Mouse (Mus musculus) central nervous system, embryonic 14 days (tissue): ENCODE results near the gene Adat1. TPM values are rescaled to one million over a fixed set of nuclear protein-coding genes. Genes with fewer than 3 reads are reported as not detected.

Experiments used
- polyA plus RNA-seq: library from polyadenylated mRNA; depleted of rRNA; stranded (reverse); fragments of >200 nt; gene quantifications from 2 replicates; pipeline ENCODE4 v1.2.3, GENCODE M21; 2012; rRNA removed

The Adat1 gene
- polyA plus RNA-seq = 11.2 and 12.0 TPM in 2 replicates

GRCm38 (mm10) chr8:111992013-111992702 lies at the start of gene Adat1:
TSS of gene Adat1 (minus strand) at chr8:111992302.

DNA sequence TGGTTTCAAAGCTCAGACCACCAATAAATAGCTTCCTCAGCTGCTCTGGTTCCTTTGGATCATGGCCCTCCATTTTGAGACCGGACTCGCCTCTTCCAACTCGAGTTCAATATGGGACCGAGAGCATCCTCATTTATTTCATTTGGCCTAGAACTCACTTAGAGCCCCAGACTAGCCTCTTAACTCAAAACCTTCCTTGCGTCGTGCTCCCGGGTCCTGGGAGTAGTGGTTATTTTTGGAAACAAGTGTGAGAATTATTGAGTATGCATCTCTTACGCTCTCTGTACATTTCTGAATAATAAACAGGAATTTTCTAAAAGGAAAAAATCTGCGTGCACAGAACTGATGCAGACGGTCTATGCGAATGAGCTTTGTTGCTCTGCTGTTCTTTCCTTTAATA lies 22.8 kb upstream of the Adat1 start, which contains the start of gene Gm6793:
Gene Gm6793 (minus strand): TSS at position 101 of the 400 bp plus-strand sequence.

GRCm38 (mm10) chr8:112010997-112011815 lies 19.1 kb upstream of the Adat1 start, which contains the start of the genes Kars and Terf2ip:
TSS of gene Kars (minus strand) at chr8:112011323.
TSS of gene Terf2ip (plus strand) at chr8:112011398.

DNA sequence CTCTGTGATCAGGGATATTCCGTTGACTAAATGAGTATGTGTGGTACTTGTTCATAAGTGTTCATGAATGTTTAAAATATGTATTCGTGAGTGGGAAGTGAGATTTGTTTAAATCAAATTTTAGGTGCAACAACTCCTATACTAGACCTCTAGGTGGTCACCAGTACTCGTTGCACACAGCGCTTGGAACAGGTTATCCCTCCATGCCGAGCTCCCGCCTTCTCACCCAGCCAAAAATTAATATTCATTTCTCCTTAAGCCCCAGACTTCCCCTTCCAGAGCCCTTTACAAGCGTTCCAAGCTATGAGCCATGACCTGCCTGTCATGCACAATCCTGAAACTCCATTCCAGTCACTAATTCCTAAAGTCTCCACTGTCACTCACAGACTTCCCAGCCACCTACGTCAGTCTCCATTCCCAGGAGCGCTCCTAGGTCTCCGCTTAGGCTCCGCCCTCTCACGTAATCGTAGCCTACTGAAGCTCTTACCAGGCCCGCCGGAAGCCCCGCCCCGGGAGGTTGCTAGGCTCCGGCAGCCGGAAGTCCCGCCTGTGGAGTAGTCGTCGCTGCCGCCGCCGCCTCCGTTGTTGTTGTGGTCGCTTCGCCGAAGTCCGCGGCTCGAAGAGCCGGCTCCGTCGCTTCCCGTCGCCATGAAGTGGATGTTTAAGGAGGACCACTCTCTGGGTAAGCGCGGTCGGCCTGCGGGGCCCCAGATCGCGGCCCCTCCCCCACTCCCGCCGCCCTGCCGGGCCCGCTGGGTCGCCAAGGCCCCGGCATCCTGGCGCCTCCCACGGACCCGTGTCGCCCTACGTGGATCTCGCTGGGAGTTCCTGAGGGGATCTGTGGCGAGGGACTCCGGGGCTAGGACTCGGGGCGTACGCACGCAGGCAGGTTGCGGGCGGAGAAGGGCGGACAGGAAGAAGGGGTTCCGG lies 51.7 kb downstream of the Adat1 start, which contains the start of gene Gabarapl2:
Gene Gabarapl2 (plus strand): TSS at position 533 of the 930 bp plus-strand sequence.

DNA sequence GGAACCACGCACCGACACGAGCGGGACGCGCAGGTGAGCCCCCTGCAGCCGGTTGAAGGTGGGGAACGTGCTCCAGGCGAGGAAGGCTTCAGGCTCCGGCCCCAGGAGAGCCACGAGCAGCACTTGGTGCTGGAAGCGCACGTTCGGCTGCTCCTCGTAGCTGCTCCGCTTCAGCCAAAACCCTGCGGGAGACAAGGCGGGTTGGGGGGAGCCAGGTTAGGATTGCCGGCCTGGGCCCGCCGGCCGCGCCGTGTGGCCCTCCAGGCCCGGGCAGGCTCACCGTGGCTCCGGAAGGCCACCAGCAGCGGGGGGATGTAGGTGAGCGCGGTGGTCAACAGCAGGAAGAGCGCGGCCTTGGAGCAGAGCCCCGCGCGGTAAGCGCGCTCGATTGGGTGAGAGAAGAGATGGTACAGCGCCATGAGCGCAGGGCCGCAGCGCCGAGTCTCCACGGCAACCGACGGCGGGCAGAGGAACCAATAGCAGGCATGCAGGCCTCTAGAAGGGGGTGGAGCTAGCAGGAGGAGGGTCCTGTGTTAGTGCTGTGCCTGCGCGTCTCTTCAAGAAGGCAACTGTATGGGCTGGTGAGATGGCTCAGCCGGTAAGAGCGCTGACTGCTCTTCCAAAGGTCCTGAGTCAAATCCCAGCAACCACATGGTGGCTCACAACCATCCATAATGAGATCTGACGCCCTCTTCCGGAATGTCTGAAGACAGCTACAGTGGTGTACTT lies 58.6 kb downstream of the Adat1 start, which contains the start of gene Tmem231:
Gene Tmem231 (minus strand): TSS at position 534 of the 729 bp plus-strand sequence.

Other genes with a start within 250 kb of the Adat1 start
- gene Bcar1, start 248.5 kb downstream of the Adat1 start, polyA plus RNA-seq = 83.0 and 93.6 TPM in 2 replicates
- 123 and 125 TPM in 2 replicates for gene Cfdp1, start 138.0 kb downstream of the Adat1 start, polyA plus RNA-seq
- gene Tmem170, start 115.6 kb downstream of the Adat1 start, polyA plus RNA-seq = 3.4 and 4.0 TPM in 2 replicates
- 2.2 and 3.4 TPM in 2 replicates for gene Chst5, start 81.9 kb downstream of the Adat1 start, polyA plus RNA-seq
- gene Tmem231, start 58.4 kb downstream of the Adat1 start, polyA plus RNA-seq = 13.6 and 14.6 TPM in 2 replicates
- gene Gabarapl2, start 51.6 kb downstream of the Adat1 start, polyA plus RNA-seq = 128 and 145 TPM in 2 replicates
- 111 and 113 TPM in 2 replicates for gene Kars, start 19.0 kb upstream of the Adat1 start, polyA plus RNA-seq
- gene Terf2ip, start 19.1 kb upstream of the Adat1 start, polyA plus RNA-seq = 31.7 and 33.6 TPM in 2 replicates
- gene Gm6793, start 22.7 kb upstream of the Adat1 start, polyA plus RNA-seq = 0.14 and 0.23 TPM in 2 replicates